Mouse (Mus musculus) frontal cortex, postnatal 25 days (tissue): ENCODE data around the gene Slc35c1.
"Not testable (repeated sequence)": the region's sequence is repeated elsewhere in the genome, so short reads cannot be mapped to it uniquely, and the experiment has no call there.

Source experiments
- DNase-seq, 2 experiments: peaks; one replicate each; pipeline ENCODE4 v3.0.0; 2022; ENCODE audit warnings: low spot score in 2 of 2

Gene Slc35c1

GRCm38 (mm10) chr2:92476580-92476979, 16.2 kb upstream of the Slc35c1 start:
- not testable (repeated sequence) for DNase-seq

GRCm38 (mm10) chr2:92475711-92476110, 15.4 kb upstream of the Slc35c1 start:
- no peak for DNase-seq

GRCm38 (mm10) chr2:92474920-92475319, 14.6 kb upstream of the Slc35c1 start:
- no peak for DNase-seq

- no peak for DNase-seq
Observed at GRCm38 (mm10) chr2:92471886-92472670, 11.7 kb upstream of the Slc35c1 start.

GRCm38 (mm10) chr2:92464690-92465089, 4.4 kb upstream of the Slc35c1 start:
- DNase-seq = no peak

GRCm38 (mm10) chr2:92461215-92461614, 877 bp upstream of the Slc35c1 start:
- DNase-seq = no peak

- peak; percentile 63 to 72 for DNase-seq
Observed at GRCm38 (mm10) chr2:92459141-92459920, 1.0 kb downstream of the Slc35c1 start.

GRCm38 (mm10) chr2:92458481-92458880, 1.9 kb downstream of the Slc35c1 start:
- no peak for DNase-seq

- no peak for DNase-seq
Observed at GRCm38 (mm10) chr2:92456970-92457530, 3.3 kb downstream of the Slc35c1 start.

GRCm38 (mm10) chr2:92455704-92456103, 4.6 kb downstream of the Slc35c1 start:
- no peak for DNase-seq

- DNase-seq = no peak
Observed at GRCm38 (mm10) chr2:92454166-92454565, 6.2 kb downstream of the Slc35c1 start.

GRCm38 (mm10) chr2:92451126-92451525, 9.2 kb downstream of the Slc35c1 start:
- no peak for DNase-seq

- DNase-seq = no peak
Observed at GRCm38 (mm10) chr2:92447121-92447740, 13.1 kb downstream of the Slc35c1 start.

GRCm38 (mm10) chr2:92446656-92447055, 13.7 kb downstream of the Slc35c1 start:
- DNase-seq = no peak

- DNase-seq = no peak
Observed at GRCm38 (mm10) chr2:92445890-92446289, 14.4 kb downstream of the Slc35c1 start.

GRCm38 (mm10) chr2:92444376-92444775, 16.0 kb downstream of the Slc35c1 start:
- DNase-seq = no peak

- DNase-seq = no peak
Observed at GRCm38 (mm10) chr2:92443313-92443712, 17.0 kb downstream of the Slc35c1 start.

- no peak for DNase-seq
Observed at GRCm38 (mm10) chr2:92442419-92443001, 17.8 kb downstream of the Slc35c1 start.

GRCm38 (mm10) chr2:92440432-92440831, 19.9 kb downstream of the Slc35c1 start:
- no peak for DNase-seq

GRCm38 (mm10) chr2:92438567-92438966, 21.8 kb downstream of the Slc35c1 start:
- no peak for DNase-seq

- peak; percentile 80 to 82 for DNase-seq
Observed at GRCm38 (mm10) chr2:92437875-92438274, 22.5 kb downstream of the Slc35c1 start.

- DNase-seq = no peak
Observed at GRCm38 (mm10) chr2:92437366-92437765, 23.0 kb downstream of the Slc35c1 start.
